Mouse (Mus musculus) kidney, adult 11 months (tissue): Measurements from ENCODE around the gene Gpn3.

Experiments
- DNase-seq: peaks from one replicate; pipeline ENCODE4 v3.0.0; 2022

The Gpn3 gene

DNA sequence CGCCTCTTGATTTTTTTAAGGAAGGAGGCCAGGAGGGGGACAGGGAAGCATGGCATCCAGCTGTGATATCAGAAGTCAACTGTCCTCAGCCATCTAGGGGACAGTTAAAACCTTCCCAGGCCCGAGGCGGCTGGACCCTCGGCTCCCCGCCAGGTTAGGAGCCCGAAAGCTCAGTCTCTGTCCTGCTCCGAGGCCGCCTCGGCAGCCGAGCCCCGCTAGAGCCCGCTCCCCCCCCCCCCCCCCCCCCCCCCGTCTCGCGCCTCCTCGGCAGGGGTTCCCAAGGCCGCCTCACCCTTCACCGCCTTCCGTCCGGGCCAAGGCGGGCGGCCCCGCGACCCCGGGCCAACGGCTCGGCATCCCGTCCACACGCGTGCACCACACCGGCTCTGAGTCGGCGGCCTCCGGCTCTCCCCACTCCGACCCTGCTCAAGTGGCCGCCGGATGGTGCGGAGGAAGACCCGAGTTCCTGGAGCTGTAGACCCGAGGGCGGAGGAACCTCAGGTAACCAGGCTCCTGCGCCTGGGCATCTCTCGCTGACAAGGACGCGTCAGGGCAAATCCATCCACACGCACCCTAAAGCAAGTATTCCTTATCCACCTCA lies at the start of gene Gpn3:
Gene Gpn3 (plus strand): TSS at position 286 of the 601 bp plus-strand sequence.
- DNase-seq = no peak

DNA sequence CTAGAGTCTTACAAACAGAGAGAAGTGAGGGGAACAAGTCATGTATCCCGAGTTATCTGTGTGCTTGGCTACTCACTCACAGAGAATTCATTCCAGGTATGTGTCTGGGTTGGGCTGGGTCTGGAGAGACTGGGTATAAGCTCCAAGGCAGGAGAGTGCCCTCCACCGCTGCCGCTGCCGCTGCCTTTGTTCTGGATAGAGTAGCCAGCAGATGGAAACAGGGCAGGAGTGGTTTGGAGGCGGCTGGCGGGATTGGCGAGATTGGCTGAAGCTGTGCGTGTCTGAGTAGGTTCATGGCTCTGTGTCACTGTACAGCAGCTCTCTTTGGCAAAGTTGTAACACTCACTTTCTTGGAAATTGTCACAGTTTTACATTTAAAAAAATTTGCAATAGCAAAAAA lies 48.2 kb upstream of the Gpn3 start:
- no peak for DNase-seq

- DNase-seq = no peak
Measured at GRCm38 (mm10) chr5:122324608-122325431, 46.9 kb upstream of the Gpn3 start.

DNA sequence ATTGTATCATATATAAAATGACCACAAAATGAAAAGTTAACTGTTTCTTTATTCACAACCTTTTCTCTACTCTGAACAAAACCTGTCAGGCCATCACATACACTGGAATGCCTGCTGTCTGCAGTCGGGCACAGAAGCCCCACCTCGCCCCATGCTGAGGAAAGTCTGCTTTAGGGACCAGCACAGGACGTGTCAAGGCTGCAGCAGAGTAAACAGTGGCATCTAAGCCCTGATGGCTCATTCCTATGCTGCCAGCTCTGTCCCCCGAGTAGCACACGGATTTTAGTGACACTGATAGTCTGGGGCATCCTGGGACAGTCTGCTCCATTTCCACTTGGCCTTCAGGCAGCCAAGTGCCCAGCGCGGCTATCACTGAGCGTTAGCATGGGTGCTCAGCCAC lies 46.2 kb upstream of the Gpn3 start:
- DNase-seq = no peak

DNA sequence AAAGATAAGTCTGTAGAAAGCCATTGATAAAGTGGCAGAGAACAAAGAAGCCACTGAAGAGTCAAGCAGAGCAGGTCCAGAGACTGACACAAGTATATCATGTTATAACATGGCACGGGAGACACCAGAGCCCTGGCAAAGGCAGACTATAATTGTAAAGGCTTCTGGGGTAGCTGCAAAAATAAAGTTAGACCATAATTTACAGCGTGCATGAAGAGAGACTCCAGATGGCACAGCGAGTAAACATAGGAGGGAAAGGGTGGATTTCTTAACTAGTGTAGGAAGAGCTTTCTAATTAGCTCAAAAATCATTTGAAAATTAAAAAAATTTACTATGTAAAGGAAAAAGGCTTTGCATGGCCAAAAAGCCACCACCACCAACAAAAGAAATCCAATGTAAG lies 44.4 kb upstream of the Gpn3 start:
- no peak for DNase-seq

DNA sequence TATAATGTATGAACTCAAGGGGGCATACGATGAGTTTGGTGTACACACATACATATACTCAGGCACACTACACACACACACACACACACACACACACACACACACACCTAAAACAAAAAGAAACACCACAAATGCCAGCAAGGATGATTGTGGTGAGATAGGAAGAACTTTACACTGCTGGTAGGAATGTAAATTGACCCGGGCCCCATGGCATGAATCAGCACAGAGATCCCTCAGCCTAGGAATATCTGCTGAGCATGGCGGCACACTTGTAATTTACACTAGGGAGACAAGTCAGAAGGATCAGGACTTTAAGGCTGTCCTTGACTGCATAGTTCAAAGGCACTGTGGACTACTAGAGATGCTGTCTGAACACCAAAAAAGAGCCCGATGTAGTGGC lies 41.4 kb upstream of the Gpn3 start:
- DNase-seq = no peak

DNA sequence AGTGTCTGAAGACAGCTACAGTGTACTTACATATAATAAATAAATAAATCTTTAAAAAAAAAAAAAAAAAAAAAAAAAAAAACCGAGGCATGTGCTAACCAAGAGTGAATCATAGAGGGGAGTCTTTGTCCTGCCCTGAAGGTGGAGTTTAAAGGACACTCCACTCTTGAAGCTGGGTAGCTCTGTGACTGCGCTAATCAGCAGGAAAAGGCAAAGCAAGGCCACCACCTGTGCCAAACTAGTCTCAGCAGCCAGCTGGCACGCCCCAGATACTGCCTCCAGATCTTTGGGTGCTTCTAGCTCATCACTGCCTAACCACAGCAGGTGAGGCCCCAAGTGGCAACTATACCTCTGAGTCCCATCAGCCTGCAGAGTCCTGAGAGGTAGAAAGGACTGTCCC lies 37.0 kb upstream of the Gpn3 start:
- no peak for DNase-seq

GRCm38 (mm10) chr5:122336554-122337294 lies 35.0 kb upstream of the Gpn3 start:
- DNase-seq = no peak

- DNase-seq = no peak
Measured at GRCm38 (mm10) chr5:122342874-122343273, 28.8 kb upstream of the Gpn3 start.

DNA sequence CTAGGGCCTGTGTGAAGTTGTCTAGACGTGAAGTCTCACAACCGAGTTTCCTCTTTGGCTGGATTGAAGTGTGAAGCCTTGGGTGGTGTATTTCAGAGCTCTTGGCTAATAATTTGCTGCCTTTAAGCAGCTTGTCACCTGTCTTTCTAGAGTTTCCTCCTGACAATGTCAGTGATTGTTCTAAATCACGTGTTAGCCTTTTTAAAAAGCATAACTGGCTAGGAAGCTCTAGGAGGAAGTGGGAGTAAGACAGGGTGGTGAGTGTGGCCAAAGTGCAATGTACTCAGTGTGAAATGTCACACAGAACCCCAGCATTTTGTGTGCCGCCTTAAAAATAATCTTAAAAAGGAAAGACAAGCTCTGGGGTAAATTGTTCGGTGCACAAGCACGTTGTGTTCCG lies 27.9 kb upstream of the Gpn3 start:
- no peak for DNase-seq

GRCm38 (mm10) chr5:122344260-122344659 lies 27.4 kb upstream of the Gpn3 start:
- DNase-seq = peak; percentile 34

- no peak for DNase-seq
Measured at GRCm38 (mm10) chr5:122345777-122346176, 25.9 kb upstream of the Gpn3 start.

DNA sequence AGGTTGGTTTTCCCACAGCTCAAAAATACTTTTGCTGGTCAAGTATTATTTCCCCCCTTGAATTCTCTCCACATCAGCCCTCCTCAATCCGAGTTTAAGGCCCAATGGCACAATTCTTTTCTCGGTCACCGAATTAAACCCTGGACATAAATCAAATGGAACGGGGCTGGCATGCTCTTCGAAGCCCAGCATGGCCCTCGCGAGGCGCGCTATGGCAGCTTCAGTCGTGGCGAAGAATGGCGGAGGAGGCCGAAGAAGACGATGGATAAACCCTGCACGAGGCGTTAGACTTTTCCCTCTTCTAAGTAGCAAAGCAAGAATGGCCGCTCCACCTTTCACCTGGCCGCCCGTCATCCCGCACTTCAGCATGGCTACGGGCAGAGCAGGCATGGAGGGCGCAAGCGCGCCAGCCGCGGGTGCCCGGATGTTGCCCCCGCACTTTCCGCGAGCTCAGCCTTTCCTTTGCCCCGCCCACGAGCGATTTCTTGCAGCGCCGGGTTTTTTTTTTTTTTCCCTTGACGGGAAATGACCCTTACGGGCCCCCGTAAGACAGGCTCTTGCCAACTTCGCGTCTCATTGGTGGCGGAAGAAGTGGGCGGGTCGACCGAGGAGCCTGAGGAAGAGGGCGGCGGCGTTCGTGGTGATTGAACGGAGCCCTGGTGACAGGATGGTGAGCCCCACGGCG lies 17.7 kb upstream of the Gpn3 start, which contains the start of the genes Rad9b and Vps29:
Gene Rad9b (minus strand): TSS at position 427 of the 685 bp plus-strand sequence.
Gene Vps29 (plus strand): TSS at position 563 of the 685 bp plus-strand sequence.
- DNase-seq = peak; percentile 96

GRCm38 (mm10) chr5:122354492-122355067 lies 17.1 kb upstream of the Gpn3 start:
- DNase-seq = no peak

GRCm38 (mm10) chr5:122372192-122372769 lies 605 bp downstream of the Gpn3 start, which contains the start of gene Fam216a:
Fam216a (minus strand) TSS chr5:122372364.
- peak; percentile 98 for DNase-seq

- DNase-seq = no peak
Measured at GRCm38 (mm10) chr5:122372878-122373277, 1.2 kb downstream of the Gpn3 start.

DNA sequence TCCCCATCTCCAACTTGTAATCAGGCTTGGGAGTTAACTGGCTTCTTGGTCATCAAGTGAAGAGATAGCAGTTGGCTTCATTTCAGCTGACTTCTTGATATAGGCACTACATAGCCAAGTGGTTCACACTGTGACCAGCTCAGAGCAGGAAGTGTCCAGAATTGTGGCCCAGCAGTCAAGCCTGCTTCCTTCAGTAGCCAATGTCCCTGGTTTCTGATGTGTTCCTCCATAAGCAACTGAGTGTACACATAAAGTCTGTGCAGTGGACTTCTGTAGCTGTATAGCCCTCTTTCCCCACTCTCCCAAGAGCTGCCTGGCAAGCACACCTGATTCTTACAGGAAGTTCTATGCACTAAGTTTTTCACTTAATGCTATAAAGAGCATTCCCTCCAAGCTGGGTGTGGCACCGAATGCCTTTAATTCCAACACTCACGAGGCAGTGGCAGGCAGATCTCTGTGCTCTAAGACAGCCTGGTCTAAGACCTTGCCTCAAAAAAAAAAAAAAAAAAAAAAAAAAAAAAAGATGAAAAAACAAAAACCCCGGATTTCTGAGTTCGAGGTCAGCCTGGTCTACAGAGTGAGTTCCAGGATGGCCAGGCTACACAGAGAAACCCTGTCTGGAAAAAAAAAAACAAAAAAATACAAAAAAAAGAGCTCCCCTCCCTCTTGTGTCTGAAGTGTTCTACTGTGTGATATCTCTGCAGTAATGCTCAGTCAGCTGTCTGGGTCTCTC lies 5.6 kb downstream of the Gpn3 start:
- no peak for DNase-seq

GRCm38 (mm10) chr5:122378171-122378570 lies 6.5 kb downstream of the Gpn3 start:
- DNase-seq = no peak

DNA sequence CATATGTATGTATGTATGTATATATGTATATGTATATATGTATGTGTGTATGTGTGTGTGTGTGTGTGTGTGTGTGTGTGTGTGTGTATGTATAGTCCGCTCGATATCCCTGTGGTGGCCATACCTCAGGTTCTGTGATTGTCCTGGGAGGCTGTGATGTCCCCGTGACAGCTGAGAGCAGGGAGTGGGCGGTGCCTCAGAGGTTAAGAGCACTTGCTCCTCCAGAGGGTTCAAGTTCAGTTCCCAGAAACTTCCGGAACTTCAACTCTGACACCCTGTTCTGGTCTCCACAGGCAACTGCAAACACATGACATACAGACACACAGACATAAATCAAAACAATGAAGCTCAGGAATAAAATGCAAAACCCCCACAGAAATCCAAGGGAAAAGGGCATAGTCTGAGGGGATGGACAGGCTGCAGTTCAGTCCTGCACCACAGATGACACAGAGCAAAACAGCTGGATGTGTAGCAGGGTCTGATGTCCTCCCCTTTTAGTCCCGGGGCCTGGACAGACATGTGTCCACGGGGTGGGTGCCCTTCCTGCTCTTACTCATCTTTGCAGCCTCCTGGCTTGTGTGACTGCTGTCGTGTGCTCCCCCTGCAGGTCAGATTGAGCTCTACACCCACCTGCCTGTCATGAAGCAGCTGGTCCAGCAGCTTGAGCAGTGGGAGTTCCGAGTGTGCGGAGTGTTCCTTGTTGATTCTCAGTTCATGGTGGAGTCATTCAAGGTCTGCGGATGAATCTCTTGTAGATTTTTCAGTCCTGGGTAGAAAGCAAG lies 7.9 kb downstream of the Gpn3 start:
- peak; percentile 65 for DNase-seq

DNA sequence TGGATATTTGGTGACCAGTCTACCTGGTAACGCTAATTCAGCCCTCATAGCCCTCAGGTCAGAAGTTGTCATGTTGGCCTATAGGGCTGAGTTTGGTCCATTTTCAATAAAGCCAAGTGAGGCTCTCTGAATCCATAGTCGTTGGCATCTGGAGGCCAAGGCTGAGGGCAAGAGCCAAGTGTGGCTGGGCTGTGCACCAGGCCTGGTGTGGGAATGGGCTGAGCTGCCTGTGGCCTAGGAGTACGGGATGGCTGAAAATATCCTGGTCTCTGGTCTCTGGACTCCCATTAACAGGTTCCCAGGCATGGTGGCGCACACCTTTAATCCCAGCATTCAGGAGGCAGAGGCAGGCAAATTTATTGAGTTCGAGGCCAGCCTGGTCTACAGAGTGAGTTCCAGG lies 18.3 kb downstream of the Gpn3 start:
- DNase-seq = no peak

GRCm38 (mm10) chr5:122390671-122391070 lies 19.0 kb downstream of the Gpn3 start:
- no peak for DNase-seq
